Mouse (Mus musculus) stomach, embryonic 14.5 days (tissue): Measurements from ENCODE around the gene Gm5868. TPM values are rescaled to one million over a fixed set of nuclear protein-coding genes. Genes with fewer than 3 reads are reported as not detected.
A peak's percentile ranks its signal among the peaks of the same experiment; 100 is the strongest.

ENCODE experiments used
- ATAC-seq: fragments of 200-750 bp; cut with Nextera tagmentation; 2 replicates; pipeline ENCODE4 v1.8.0; 2017; ENCODE audit warnings: low read depth, moderate TSS enrichment; ENCODE audit not compliant: insufficient number of reproducible peaks, insufficient read depth, low FRiP score
- H3K27ac ChIP-seq: fragments of 300-500 bp; sonication (generic); 2 replicates; pipeline ENCODE4 v1.5.1; 2014; ENCODE audit warnings: mild to moderate bottlenecking, low read length, moderate library complexity, mixed read lengths
- H3K27me3 ChIP-seq: fragments of 300-500 bp; sonication (generic); 2 replicates; pipeline ENCODE4 v1.6.1; 2014; ENCODE audit warnings: low read length, control low read depth, mixed read lengths; ENCODE audit not compliant: control insufficient read depth, insufficient read depth
- H3K36me3 ChIP-seq: fragments of 300-500 bp; sonication (generic); 2 replicates; pipeline ENCODE4 v1.6.1; 2014; ENCODE audit warnings: mild to moderate bottlenecking, control low read depth, low read length, moderate library complexity, mixed read lengths; ENCODE audit not compliant: control insufficient read depth, insufficient read depth
- H3K4me1 ChIP-seq: fragments of 300-500 bp; sonication (generic); 2 replicates; pipeline ENCODE4 v1.6.1; 2014; ENCODE audit warnings: low read length, control low read depth, mixed read lengths; ENCODE audit not compliant: control insufficient read depth, insufficient read depth
- H3K4me2 ChIP-seq: fragments of 300-500 bp; sonication (generic); replicated peaks from 2 replicates; pipeline ENCODE4 v1.6.1; 2014; ENCODE audit warnings: low read depth, low read length, control low read depth
- H3K4me3 ChIP-seq: fragments of 300-500 bp; sonication (generic); 2 replicates; pipeline ENCODE4 v1.5.1; 2014; ENCODE audit warnings: low read depth, low read length, control low read depth
- H3K9ac ChIP-seq: fragments of 300-500 bp; sonication (generic); replicated peaks from 2 replicates; pipeline ENCODE4 v1.6.1; 2014; ENCODE audit warnings: low read depth, mild to moderate bottlenecking, control low read depth, low read length, moderate library complexity, mixed read lengths
- H3K9me3 ChIP-seq: fragments of 300-500 bp; sonication (generic); 2 replicates; pipeline ENCODE4 v1.6.1; 2016; ENCODE audit warnings: low read depth, low read length, control low read depth; ENCODE audit not compliant: control insufficient read depth
- WGBS: fragments of 180-500 bp; shearing (Covaris S2); extraction: QIAGEN DNeasy Blood & Tissue Kit; methylation state at CpG from one replicate; pipeline ENCODE4 v1.1.7; 2014; 5-methylcytosine and 5-hydroxymethylcytosine counted together
- polyA plus RNA-seq: library from polyadenylated mRNA; unstranded; fragments of >200 nt; fragmentation: Nextera tagmentation; extraction: Ambion mirVana; gene quantifications from 2 replicates; pipeline ENCODE4 v1.2.1, GENCODE M21; 2014

Gene Gm5868
- 0.21 and 0.29 TPM in 2 replicates for polyA plus RNA-seq

DNA sequence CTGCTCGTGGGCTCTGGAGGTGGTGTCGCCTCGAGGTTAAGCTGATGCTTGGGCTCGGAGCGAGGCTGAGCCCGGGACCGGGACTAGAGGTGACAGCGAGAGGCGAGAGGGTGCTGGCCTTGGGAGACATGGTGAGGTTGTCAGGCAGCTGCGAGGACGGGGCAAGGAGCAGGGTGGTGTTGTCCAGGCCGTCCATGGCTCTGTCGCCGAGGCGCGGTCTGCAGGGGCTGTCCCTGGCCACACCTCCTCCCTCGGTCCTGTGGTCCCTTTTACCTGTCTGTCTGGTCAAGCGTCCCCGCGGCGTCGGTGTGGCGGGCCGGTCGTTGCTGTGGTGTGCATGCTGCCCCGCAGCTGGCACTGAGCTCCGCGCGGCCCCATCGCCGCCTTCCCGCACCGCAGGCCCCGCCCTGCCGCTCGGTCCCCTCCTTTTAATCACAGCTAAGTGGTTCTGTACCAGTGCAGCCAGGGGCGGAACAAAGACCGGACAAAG lies at the start of gene Gm5868:
Gene Gm5868, minus strand, starts transcription at position 360 of the 490 bp plus-strand sequence.
- H3K4me3 ChIP-seq: peak within 1 kb of the TSS; percentile 26
- ATAC-seq: peak; percentile 58; the same call in 1 of the 2 replicates
- no peaks in the 10 kb centered on the region for H3K36me3 ChIP-seq
- no peak within 1 kb of the TSS for H3K9ac ChIP-seq
- no peaks in the 10 kb centered on the region for H3K27me3 ChIP-seq
- peak within 1 kb of the TSS; percentile 54 for H3K4me2 ChIP-seq
- no peaks in the 10 kb centered on the region for H3K4me1 ChIP-seq
- no peak within 1 kb of the TSS for H3K27ac ChIP-seq
- 3% methylated on average over 37 of the region's 38 CpGs for WGBS
- no peaks in the 10 kb centered on the region for H3K9me3 ChIP-seq

DNA sequence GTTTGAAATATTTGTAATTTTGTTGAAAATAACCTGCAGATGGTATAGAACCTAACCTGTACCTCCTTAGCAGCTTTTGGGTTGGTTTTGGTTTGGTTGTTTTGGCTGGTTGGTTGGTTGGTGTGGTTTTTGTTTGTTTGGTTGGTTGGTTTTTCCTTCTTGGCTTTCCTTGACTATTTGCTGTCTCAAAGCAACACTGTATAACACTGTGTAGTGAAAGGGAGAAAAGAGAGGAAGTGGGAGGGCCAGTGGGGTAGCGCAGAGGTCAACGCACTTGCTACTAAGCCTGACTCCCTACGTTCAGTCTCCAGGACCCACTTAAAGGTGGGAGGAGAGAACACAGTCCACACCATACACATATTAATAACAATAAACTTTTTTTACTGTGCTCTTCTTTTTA lies 49.2 kb upstream of the Gm5868 start:
- 80% methylated on average over 3 of the region's 3 CpGs for WGBS

DNA sequence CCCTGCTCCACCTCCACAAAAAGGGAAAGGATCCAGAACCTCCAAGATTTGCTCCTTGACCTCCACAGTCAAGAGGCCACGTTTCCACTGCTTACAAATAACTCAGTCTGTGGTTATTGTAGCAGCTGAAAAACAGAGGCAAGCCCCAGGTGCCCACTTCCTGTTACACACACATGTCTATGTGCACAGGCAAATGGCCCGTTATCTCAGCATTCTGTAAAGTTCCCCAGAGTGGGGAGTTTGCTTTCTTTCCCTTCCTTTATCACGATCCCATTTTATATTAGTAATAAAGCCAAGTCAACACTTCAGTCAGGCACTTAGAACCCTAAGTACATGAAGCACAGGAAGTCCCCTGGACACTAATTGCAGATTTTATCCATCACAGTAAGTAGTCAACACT lies 48.8 kb upstream of the Gm5868 start:
- Histone ChIP-seq H3K27me3 (no peaks in the 10 kb centered on the region), H3K9me3 (no peaks in the 10 kb centered on the region), H3K9ac (no peak overlapping the region), H3K4me2 (no peak overlapping the region), H3K27ac (no peak overlapping the region), H3K4me3 (no peak overlapping the region), H3K4me1 (no peaks in the 10 kb centered on the region), H3K36me3 (no peaks in the 10 kb centered on the region)
- no peak for ATAC-seq
- WGBS: 54% methylated on average over 3 of the region's 3 CpGs

More for the DNA sequence above, 49.2 kb upstream of the Gm5868 start:
- H3K36me3 ChIP-seq: no peaks in the 10 kb centered on the region
- no peak overlapping the region for H3K9ac ChIP-seq
- H3K9me3 ChIP-seq: no peaks in the 10 kb centered on the region
- no peak overlapping the region for H3K4me2 ChIP-seq
- H3K27me3 ChIP-seq: no peaks in the 10 kb centered on the region
- no peak for ATAC-seq
- no peaks in the 10 kb centered on the region for H3K4me1 ChIP-seq
- no peak overlapping the region for H3K27ac ChIP-seq
- no peak overlapping the region for H3K4me3 ChIP-seq

DNA sequence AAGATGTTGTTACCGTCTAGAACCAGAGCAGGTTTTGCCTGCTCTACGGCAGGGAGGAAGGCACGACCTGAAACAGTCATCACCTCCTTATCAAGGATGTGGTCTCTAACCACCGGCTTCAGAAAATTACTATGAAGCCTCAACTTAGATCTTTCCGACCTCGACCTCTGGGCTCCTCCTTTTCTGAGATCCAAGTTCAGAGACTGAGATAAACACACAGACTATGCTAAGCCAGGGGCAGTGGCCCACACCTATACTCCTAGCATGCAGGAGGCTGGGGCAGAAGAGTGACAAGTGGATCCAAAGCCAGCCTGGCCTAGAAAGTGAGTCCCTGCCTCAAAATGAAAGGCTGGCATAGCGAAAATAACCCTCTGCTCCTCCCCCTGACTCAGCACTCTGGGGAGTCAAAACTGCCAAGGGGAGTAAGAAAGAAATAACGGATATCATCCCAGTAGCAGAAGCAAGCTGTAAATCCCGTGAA lies 47.5 kb upstream of the Gm5868 start:
- H3K4me1 ChIP-seq: no peaks in the 10 kb centered on the region
- H3K9ac ChIP-seq: no peak overlapping the region
- ATAC-seq: no peak
- H3K4me3 ChIP-seq: no peak overlapping the region
- WGBS: 85% methylated on average over 9 of the region's 9 CpGs
- H3K9me3 ChIP-seq: no peaks in the 10 kb centered on the region
- no peaks in the 10 kb centered on the region for H3K27me3 ChIP-seq
- no peaks in the 10 kb centered on the region for H3K36me3 ChIP-seq
- H3K27ac ChIP-seq: no peak overlapping the region
- H3K4me2 ChIP-seq: no peak overlapping the region

DNA sequence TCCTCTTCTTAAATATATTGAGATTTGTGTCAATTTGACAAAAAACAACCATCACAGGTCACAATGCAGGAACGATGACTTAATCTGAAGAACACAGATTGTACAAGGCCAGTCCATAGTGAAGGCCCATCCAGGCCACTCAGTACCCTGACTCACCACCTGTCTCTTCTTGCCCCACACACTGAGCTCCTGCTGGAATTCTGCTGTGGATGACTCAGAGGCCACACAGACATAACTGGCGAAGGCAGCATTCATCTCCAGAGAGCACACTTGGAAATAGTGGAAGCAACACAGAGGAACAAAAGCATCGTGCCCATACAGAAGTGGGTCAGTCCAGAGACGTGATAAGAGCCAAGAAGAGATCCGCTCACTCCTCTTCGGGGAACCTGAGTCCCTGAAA lies 42.7 kb upstream of the Gm5868 start:
- Histone ChIP-seq H3K27ac (no peak overlapping the region), H3K27me3 (no peaks in the 10 kb centered on the region), H3K9ac (no peak overlapping the region), H3K9me3 (no peaks in the 10 kb centered on the region), H3K36me3 (no peaks in the 10 kb centered on the region), H3K4me1 (no peaks in the 10 kb centered on the region), H3K4me3 (no peak overlapping the region), H3K4me2 (no peak overlapping the region)
- no peak for ATAC-seq
- 91% methylated on average over 6 of the region's 6 CpGs for WGBS

DNA sequence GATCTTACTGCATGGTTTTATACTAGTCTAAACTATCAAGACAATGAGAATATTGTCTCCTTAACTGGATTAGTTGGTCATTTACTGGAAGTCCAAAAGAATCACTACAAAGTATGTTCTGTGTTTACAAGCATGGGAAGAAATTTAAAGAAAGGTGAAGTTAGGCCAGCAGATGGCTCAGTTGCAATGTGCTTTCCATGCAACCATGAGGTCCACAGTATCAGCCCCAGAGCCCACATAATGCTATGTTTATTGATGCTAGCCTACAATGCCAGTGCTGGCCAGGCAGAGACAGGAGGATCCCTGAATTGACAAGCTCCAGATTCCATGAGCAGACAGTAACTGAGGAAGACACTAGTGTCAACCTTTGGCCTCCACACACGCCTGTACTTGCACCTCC lies 33.7 kb upstream of the Gm5868 start:
- Histone ChIP-seq H3K27me3 (no peaks in the 10 kb centered on the region), H3K36me3 (no peaks in the 10 kb centered on the region), H3K9me3 (no peaks in the 10 kb centered on the region), H3K4me2 (no peak overlapping the region), H3K4me3 (no peak overlapping the region), H3K4me1 (no peaks in the 10 kb centered on the region), H3K9ac (no peak overlapping the region), H3K27ac (no peak overlapping the region)
- ATAC-seq: no peak
- WGBS: 77% methylated on average over 1 of the region's 1 CpGs

DNA sequence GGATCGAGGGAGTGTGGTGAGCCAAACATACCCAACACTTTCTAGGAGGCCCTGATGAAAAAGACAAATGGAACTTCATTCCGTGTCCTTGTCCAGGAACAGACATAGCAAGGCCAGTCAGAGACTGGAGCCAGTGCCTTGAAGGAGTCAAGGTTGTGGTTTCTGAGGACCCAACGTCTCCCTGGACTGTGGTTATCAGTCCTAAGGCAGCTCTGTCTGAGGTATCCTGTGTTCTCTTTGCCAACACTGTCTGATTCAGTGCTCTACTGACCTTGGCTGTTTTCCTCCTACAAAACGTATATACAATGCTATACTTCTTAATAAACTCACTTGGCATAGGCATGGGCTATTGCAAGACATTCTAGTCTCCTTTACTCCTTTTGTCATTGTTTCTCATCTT lies 30.1 kb upstream of the Gm5868 start:
- Histone ChIP-seq H3K27me3 (no peaks in the 10 kb centered on the region), H3K4me2 (no peak overlapping the region), H3K4me3 (no peak overlapping the region), H3K36me3 (no peaks in the 10 kb centered on the region), H3K9ac (no peak overlapping the region), H3K4me1 (no peaks in the 10 kb centered on the region), H3K27ac (no peak overlapping the region), H3K9me3 (no peaks in the 10 kb centered on the region)
- ATAC-seq: no peak
- 75% methylated on average over 4 of the region's 4 CpGs for WGBS

DNA sequence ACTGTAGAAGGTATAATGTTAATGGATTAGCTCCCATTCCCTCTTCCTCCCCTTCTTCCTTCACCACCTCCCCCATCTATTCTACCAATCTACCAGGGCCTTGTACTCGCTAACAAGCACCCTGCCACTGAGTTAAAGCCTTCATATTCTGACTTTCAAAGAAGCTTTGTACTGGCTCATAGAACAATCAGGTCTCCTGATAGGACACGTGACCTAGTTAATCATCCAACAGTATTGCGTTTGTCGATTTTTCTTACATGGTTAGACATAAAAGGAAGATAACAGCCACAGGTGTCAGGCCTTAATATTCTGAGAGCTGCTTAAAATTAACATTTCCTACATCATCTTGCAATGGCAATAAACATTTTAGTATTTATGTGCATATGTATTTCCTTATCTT lies 15.8 kb upstream of the Gm5868 start:
- H3K4me3 ChIP-seq: no peak overlapping the region
- H3K36me3 ChIP-seq: no peaks in the 10 kb centered on the region
- H3K9me3 ChIP-seq: no peaks in the 10 kb centered on the region
- H3K27ac ChIP-seq: no peak overlapping the region
- no peaks in the 10 kb centered on the region for H3K27me3 ChIP-seq
- no peaks in the 10 kb centered on the region for H3K4me1 ChIP-seq
- 76% methylated on average over 4 of the region's 4 CpGs for WGBS
- no peak overlapping the region for H3K9ac ChIP-seq
- no peak overlapping the region for H3K4me2 ChIP-seq
- ATAC-seq: no peak

DNA sequence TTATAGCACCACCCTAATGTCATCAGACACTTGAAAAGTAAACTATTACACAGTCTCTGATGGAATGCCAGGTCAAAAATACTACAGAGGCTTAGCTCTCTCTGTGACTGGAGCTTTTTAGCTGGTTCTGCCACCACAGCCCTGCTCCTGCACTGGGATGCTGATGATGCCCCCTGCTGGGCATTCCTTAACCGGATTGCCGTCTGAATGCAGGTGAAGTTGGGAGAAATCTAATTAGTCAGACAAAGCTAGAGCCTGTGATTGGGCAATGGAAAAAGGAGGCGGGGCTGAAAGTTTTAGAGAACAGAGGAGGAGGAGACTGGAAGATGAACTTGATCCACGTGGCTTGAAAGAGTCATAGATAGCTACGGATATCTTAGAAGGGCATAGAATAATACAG lies 13.7 kb upstream of the Gm5868 start:
- Histone ChIP-seq H3K4me2 (no peak overlapping the region), H3K36me3 (no peaks in the 10 kb centered on the region), H3K27me3 (no peaks in the 10 kb centered on the region), H3K9me3 (no peaks in the 10 kb centered on the region), H3K9ac (no peak overlapping the region), H3K4me1 (no peaks in the 10 kb centered on the region), H3K27ac (no peak overlapping the region), H3K4me3 (no peak overlapping the region)
- WGBS: 19% methylated on average over 5 of the region's 5 CpGs
- ATAC-seq: peak; percentile 33; the same call in 1 of the 2 replicates
